Mouse (Mus musculus): ENCODE data around the gene Sorbs1. TPM values are rescaled to one million over a fixed set of nuclear protein-coding genes. Genes with fewer than 3 reads are reported as not detected.

Gene Sorbs1
- total and polyA plus RNA-seq, 2 experiments from 2014 or later = 140 to 153 TPM

DNA sequence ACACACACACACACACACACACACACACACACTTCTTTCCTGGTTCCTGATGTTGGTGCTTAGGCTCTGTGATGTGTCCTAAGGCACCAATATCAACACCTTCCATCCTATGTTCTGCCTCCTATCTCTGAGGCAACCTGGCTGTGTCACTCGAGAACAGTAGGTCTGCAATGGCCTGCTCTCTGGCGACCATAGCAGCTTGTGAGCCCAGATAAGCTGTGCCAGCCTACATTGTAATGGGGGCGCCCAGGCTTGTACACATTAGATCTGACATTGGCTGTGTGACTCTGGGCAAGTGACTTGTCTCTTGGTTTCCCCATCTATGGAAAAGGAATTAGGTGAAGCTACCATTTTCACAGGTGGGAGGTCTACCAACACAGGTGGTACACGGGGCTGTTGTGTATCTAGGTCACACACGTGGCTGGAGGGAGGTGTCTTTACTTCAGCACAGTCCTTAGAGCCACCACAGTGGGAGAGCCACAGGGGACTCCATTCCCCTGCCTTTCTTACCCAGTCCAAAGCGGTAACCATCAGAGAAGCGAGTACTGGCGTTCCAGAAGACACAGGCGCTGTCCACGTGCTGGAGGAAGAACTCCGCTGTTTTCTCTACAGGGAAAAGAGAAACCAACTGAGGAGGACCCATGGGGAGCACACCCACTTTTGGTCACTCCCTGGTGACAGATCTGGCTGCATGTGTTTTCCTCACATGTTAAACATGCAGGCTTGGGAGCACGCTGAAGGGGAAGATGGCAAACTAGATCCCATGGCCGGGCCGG is 39.6 kb upstream of the Sorbs1 start:
- WGBS = 82% methylated on average over 14 of the region's 14 CpGs
- H3K9me3 ChIP-seq (replicated peaks; ENCODE audit: control insufficient read depth, low read length) = no peaks in the 10 kb centered on the region
- no peak overlapping the region for H3K4me3 ChIP-seq (ENCODE audit: low read depth, low read length)
- H3K9ac ChIP-seq (replicated peaks; ENCODE audit: low read depth, low read length) = no peak overlapping the region
- no peaks in the 10 kb centered on the region for H3K4me1 ChIP-seq (ENCODE audit: control insufficient read depth, insufficient read depth)
- TF ChIP-seq CTCF (IDR thresholded peaks at IDR 0.05; ENCODE audit: low read depth) (no peak), EP300 (IDR thresholded peaks at IDR 0.05; ENCODE audit: low read depth) (no peak)
- no peak overlapping the region for H3K4me2 ChIP-seq (ENCODE audit: low read depth, low read length)
- DNase-seq (ENCODE audit: low spot score) = no peak
- ATAC-seq (ENCODE audit: insufficient read depth, low read depth) = no peak
- H3K27ac ChIP-seq (ENCODE audit: low read depth) = no peak overlapping the region
- H3K36me3 ChIP-seq (replicated peaks; ENCODE audit: control insufficient read depth, insufficient read depth, low read length) = peaks cover 55% of the 10 kb centered on the region
- no peaks in the 10 kb centered on the region for H3K27me3 ChIP-seq (ENCODE audit: control insufficient read depth, insufficient read depth, low read length)

DNA sequence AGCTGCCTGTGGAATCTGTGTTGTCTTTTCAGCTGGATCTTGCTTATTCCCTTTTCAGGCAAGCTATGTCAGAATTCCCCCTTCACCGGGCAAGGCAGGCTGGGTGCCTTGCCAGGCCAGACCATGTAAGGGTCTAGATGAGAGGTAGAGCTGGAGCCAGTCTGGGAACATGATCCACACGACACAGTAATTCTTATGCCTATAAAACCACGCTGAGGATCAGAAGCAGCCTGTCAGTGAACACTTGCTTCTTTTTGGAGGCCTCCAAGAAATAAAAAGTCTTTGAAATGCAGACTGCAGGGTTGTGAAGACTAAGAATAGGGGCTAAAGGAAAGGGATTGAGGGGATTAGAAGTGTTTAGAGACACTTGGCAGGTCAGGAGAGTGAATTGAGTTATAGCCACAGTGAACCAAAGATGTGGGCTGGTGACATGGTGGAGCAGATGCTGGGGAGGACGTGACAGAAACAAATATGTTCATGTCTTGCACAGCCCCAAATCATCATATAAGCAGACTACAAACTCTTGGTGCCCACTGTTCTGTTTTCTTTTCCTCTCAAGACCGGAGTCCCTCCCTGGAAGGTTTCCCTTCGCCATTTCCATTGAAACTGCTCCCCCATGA is 36.0 kb upstream of the Sorbs1 start:
- peak overlapping the region; percentile 93 for H3K27ac ChIP-seq (ENCODE audit: low read depth)
- DNase-seq (ENCODE audit: low spot score) (peak; percentile 63), ATAC-seq (ENCODE audit: insufficient read depth, low read depth) (peak; percentile 78)
- H3K36me3 ChIP-seq (replicated peaks; ENCODE audit: control insufficient read depth, insufficient read depth, low read length) = peaks cover 34% of the 10 kb centered on the region
- no peaks in the 10 kb centered on the region for H3K27me3 ChIP-seq (ENCODE audit: control insufficient read depth, insufficient read depth, low read length)
- TF ChIP-seq CTCF (IDR thresholded peaks at IDR 0.05; ENCODE audit: low read depth) = no peak
- no peak for TF ChIP-seq EP300 (IDR thresholded peaks at IDR 0.05; ENCODE audit: low read depth)
- no peaks in the 10 kb centered on the region for H3K4me1 ChIP-seq (ENCODE audit: control insufficient read depth, insufficient read depth)
- H3K9ac ChIP-seq (replicated peaks; ENCODE audit: low read depth, low read length) = no peak overlapping the region
- no peaks in the 10 kb centered on the region for H3K9me3 ChIP-seq (replicated peaks; ENCODE audit: control insufficient read depth, low read length)
- 45% methylated on average over 6 of the region's 6 CpGs for WGBS
- H3K4me2 ChIP-seq (ENCODE audit: low read depth, low read length) = 0 out of 2 replicates have a peak overlapping the region, but pooled peaks have one; percentile 8
- no peak overlapping the region for H3K4me3 ChIP-seq (ENCODE audit: low read depth, low read length)

DNA sequence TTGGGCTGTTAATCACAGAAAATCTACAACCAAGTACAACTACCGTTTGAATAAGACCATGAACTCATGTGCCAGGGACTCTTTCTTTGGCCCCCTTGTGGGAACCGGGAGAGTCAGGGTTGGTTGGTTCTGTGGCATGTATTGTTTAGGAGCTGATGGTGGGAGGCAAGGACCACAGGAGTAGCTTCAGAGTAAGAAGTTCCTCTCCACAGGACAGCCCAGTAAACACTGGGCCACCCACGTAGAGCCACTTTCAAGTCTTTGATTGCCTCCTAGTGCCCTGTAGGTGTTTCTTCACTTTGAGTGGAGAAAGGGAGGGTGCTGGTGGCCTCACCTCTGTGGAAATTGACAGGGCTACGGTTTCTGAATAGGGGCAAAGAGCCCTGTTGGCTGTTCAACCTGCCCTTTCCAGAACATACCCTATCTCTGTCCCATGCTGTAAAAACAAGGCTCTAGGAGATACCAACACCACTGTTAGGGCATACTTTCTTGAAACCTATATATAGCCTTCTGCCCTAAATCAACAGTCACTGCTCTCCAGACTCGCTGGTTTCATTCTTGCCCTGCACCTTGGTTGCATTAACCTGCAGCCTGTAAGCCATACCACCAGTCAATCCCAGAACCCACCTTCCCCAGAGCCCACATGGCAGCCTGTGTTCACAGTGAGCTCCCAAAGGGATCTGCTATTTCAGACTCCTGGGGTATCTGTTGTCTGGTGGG is 35.4 kb upstream of the Sorbs1 start:
- ATAC-seq (ENCODE audit: insufficient read depth, low read depth) (peak; percentile 60), DNase-seq (ENCODE audit: low spot score) (peak; percentile 50)
- Histone ChIP-seq H3K4me1 (ENCODE audit: control insufficient read depth, insufficient read depth) (no peaks in the 10 kb centered on the region), H3K4me3 (ENCODE audit: low read depth, low read length) (no peak overlapping the region), H3K4me2 (ENCODE audit: low read depth, low read length) (0 out of 2 replicates have a peak overlapping the region, but pooled peaks have one; percentile 8), H3K27me3 (ENCODE audit: control insufficient read depth, insufficient read depth, low read length) (no peaks in the 10 kb centered on the region), H3K9me3 (replicated peaks; ENCODE audit: control insufficient read depth, low read length) (no peaks in the 10 kb centered on the region), H3K9ac (replicated peaks; ENCODE audit: low read depth, low read length) (no peak overlapping the region), H3K27ac (ENCODE audit: low read depth) (peak overlapping the region; percentile 93), H3K36me3 (replicated peaks; ENCODE audit: control insufficient read depth, insufficient read depth, low read length) (peaks cover 27% of the 10 kb centered on the region)
- TF ChIP-seq CTCF (IDR thresholded peaks at IDR 0.05; ENCODE audit: low read depth) = no peak; the same call in 1 of the 2 replicates
- TF ChIP-seq EP300 (IDR thresholded peaks at IDR 0.05; ENCODE audit: low read depth) = peak; percentile 50; the same call in 1 of the 2 replicates
- 34% methylated on average over 5 of the region's 5 CpGs for WGBS

DNA sequence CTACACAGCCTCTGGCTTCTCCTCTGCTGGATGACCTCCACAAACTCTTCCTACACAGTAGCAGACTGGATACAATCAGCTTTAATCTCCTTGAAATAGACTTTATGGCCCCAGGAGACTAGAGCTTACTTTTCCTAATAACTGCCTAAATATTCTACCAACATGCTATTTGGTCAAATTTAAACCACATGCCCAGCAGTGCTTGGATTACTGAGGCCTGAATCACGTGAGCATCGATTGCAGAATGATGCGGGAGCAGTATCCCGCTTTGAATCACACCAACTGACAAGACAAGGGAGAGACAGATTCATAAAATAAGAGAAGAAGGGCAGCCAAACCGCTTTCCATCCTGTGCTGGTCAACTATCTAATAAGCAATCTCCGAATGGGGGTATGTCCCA is 34.8 kb upstream of the Sorbs1 start:
- Histone ChIP-seq H3K4me2 (ENCODE audit: low read depth, low read length) (no peak overlapping the region), H3K27ac (ENCODE audit: low read depth) (peak overlapping the region; percentile 93)
- WGBS = 88% methylated on average over 6 of the region's 6 CpGs

DNA sequence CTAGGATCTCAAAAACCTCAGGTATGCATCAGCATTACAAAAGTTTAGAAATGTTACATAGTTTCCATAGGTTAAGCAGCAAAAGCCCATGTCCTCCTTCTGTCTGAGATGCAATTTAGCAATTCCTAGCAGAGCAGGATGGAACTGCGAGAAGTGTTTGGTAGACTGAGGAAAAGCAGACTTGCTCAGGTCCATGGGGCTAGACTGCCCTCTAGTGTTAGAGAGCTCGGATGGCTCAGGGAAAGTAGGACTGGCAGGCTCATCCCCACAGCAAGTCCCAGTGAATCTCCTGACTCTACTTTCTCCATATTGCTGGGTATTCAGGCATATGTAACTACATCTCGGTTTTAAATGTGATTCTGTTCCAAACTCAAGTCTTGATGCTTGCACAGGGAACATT is 31.3 kb upstream of the Sorbs1 start:
- Histone ChIP-seq H3K27ac (ENCODE audit: low read depth) (no peak overlapping the region), H3K4me2 (ENCODE audit: low read depth, low read length) (no peak overlapping the region), H3K4me3 (ENCODE audit: low read depth, low read length) (no peak overlapping the region), H3K4me1 (ENCODE audit: control insufficient read depth, insufficient read depth) (peaks cover under 1% of the 10 kb centered on the region; the same call in 1 of the 2 replicates), H3K9me3 (replicated peaks; ENCODE audit: control insufficient read depth, low read length) (no peaks in the 10 kb centered on the region), H3K36me3 (replicated peaks; ENCODE audit: control insufficient read depth, insufficient read depth, low read length) (no peaks in the 10 kb centered on the region), H3K9ac (replicated peaks; ENCODE audit: low read depth, low read length) (no peak overlapping the region), H3K27me3 (ENCODE audit: control insufficient read depth, insufficient read depth, low read length) (no peaks in the 10 kb centered on the region)
- no peak for TF ChIP-seq EP300 (IDR thresholded peaks at IDR 0.05; ENCODE audit: low read depth)
- TF ChIP-seq CTCF (IDR thresholded peaks at IDR 0.05; ENCODE audit: low read depth) = peak; percentile 97
- 5% methylated on average over 3 of the region's 3 CpGs for WGBS
- DNase-seq (ENCODE audit: low spot score) (peak; percentile 77), ATAC-seq (ENCODE audit: insufficient read depth, low read depth) (peak; percentile 64)

More for the DNA sequence above, 34.8 kb upstream of the Sorbs1 start:
- Histone ChIP-seq H3K4me1 (ENCODE audit: control insufficient read depth, insufficient read depth) (no peaks in the 10 kb centered on the region), H3K36me3 (replicated peaks; ENCODE audit: control insufficient read depth, insufficient read depth, low read length) (peaks cover 21% of the 10 kb centered on the region), H3K9me3 (replicated peaks; ENCODE audit: control insufficient read depth, low read length) (no peaks in the 10 kb centered on the region), H3K27me3 (ENCODE audit: control insufficient read depth, insufficient read depth, low read length) (no peaks in the 10 kb centered on the region), H3K9ac (replicated peaks; ENCODE audit: low read depth, low read length) (no peak overlapping the region), H3K4me3 (ENCODE audit: low read depth, low read length) (no peak overlapping the region)
- TF ChIP-seq EP300 (IDR thresholded peaks at IDR 0.05; ENCODE audit: low read depth) = no peak
- TF ChIP-seq CTCF (IDR thresholded peaks at IDR 0.05; ENCODE audit: low read depth) = no peak
- ATAC-seq (ENCODE audit: insufficient read depth, low read depth) (no peak), DNase-seq (ENCODE audit: low spot score) (no peak)
